Mouse (Mus musculus): ENCODE results near the gene Nup98.

Nup98 gene

DNA sequence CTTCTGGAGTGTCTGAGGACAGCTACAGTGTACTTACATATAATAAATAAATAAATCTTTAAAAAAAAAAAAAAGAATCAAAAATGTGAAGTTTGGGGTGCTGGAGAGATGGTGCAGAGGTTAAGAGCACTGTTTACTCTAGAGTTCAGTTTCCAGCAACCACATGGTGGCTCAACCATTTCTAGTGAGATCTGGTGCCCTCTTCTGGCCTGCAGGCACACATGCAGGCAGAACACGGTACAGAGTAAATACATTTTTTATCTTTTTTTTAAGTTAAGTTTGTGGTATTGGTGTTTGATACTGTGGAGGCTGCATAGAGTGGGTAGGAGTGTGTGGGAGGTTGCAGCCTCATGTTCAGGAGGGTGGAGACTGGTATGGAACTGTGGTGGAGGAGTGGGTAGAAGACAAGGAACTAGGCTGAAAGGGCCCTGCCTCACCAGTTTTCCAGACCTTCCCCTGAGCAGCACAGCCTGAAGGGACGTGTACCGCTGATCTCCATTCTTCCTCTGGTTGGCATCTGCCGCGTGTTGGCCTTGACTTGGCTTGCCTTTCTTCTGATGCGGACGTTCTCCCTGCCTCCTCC is 133.2 kb downstream of the Nup98 start:
- DNase-seq (ENCODE audit: low spot score in 2 of 2) = no peak

Data from urinary bladder, postnatal 36 days (tissue).